Mouse (Mus musculus) urinary bladder, postnatal 10 days (tissue): ENCODE measurements around the gene Acrbp.
"Not testable (repeated sequence)": the region's sequence is repeated elsewhere in the genome, so short reads cannot be mapped to it uniquely, and the experiment has no call there.

Experiments used
- DNase-seq: peaks from one replicate; pipeline ENCODE4 v3.0.0; 2022; ENCODE audit warnings: low spot score

Acrbp gene

GRCm38 (mm10) chr6:125049678-125050077, at the start of gene Acrbp:
TSS of gene Acrbp (plus strand) at chr6:125049689.
- no peak for DNase-seq

- DNase-seq, result no peak
These were observed 45.8 kb upstream of the Acrbp start for GRCm38 (mm10) chr6:125003706-125004105.

GRCm38 (mm10) chr6:125005086-125005485, 44.4 kb upstream of the Acrbp start:
- DNase-seq, result no peak

- no peak for DNase-seq
These were observed 41.4 kb upstream of the Acrbp start for GRCm38 (mm10) chr6:125008060-125008459.

DNA sequence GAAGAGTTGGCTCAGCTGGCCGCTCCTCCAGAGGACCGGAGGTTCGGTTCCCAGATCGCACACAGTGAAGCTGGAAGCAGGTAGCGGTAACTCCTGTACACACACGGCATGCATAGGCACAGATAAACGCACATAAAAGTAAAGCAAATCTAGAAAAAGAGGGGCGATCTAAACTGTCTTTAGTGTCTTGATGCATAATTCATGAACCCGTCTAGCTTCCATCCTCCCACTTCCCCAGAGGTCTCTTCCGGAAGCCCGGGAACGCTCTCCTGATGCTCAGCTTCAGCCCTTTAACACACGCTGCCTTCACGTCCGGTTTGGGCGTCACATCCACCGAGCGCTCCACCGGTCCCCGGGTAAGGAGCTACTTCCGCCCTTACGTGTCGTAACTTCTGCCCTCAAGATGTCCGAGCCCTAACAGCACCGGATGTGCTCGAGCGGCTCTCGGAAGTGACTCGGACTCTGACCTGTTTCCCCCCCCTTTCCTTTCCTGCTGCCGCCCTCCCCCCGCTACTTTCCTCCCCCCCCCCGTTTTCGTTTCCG, 40.8 kb upstream of the Acrbp start:
- peak; percentile 89 for DNase-seq

GRCm38 (mm10) chr6:125009129-125009180, 40.5 kb upstream of the Acrbp start, which contains the start of gene Zfp384:
TSS of gene Zfp384 (plus strand) at chr6:125009145.
- DNase-seq, result no peak

- DNase-seq, result no peak
These were observed 40.1 kb upstream of the Acrbp start for GRCm38 (mm10) chr6:125009181-125010073.

GRCm38 (mm10) chr6:125017682-125018081, 31.8 kb upstream of the Acrbp start:
- DNase-seq, result no peak

- not testable (repeated sequence) for DNase-seq
These were observed 19.0 kb upstream of the Acrbp start for GRCm38 (mm10) chr6:125030532-125030931.

DNA sequence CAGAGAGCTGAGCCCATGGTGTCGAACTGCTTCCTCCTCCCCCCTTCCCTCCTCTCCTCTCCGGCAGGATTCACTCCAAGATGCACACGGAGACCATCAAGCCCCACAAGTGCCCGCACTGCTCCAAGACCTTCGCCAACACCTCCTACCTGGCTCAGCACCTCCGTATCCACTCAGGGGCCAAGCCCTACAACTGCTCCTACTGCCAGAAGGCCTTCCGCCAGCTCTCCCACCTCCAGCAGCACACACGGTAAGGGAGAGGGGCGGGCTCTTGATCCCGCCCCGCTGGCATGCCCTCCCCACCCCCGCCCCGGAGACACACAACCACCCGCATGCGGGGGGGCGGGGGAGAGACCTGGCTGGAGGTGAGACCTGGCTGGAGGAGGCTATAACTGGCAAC, 17.9 kb upstream of the Acrbp start:
- DNase-seq, result no peak

DNA sequence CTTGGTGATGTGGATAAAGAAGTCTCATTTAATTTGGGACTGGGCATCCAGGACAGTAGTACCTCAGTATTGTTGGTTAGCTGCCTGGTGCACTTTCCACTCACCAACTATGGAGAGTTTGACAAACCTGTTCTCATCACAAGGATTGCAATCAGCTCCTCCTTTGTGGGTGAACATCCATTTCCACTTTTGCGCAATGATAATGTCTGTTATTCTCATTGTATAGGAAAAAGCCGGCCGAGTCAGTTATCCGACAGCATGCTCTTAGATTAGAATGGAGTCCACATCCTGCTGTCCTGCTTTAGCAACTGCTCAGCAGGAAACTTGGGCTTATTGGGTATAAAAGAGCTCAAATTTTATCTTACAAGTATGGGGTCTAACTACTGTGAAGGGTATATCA, 10.8 kb upstream of the Acrbp start:
- DNase-seq, result no peak

GRCm38 (mm10) chr6:125039131-125039530, 10.4 kb upstream of the Acrbp start:
- no peak for DNase-seq

- DNase-seq, result peak; percentile 64
These were observed 9.8 kb upstream of the Acrbp start, which contains the start of gene Ing4 for GRCm38 (mm10) chr6:125039533-125040153. TSS of gene Ing4 (plus strand) at chr6:125039760.

DNA sequence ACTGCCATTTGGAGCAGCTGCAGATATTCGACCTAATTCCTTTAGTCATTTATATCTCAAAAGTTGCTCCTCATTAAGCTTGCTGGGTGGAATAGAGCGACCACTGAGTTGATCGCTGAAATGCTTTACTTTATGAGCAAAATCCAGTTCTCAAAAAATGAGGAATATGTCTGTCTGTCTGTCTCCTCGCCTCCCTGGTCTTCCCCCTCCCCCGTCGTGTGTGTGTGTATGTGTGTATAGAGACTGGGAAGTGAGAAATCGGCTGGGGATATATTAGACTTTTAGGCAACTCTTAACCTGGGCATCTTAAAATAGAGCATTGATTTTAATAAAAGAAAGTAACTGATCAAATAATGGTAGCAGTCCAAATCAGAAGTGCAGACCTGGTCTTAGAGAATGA, 9.3 kb upstream of the Acrbp start:
- no peak for DNase-seq

DNA sequence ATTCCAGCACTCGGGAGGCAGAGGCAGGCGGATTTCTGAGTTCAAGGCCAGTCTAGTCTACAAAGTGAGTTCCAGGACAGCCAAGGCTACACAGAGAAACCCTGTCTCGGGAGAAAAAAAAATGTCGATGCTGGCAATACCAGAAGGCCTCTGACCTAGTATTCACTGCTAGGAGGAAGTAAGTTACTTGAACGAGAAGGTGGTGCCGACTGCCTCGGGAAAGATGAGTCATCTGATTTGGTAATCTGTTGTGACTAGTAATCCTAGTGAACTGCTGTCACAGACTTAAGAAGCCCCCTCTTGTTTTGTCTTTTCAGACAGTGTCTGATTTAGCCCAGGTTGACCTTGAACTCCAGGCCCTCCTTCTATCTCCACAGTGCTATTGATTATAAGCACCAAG, 8.4 kb upstream of the Acrbp start:
- no peak for DNase-seq

GRCm38 (mm10) chr6:125042081-125042480, 7.4 kb upstream of the Acrbp start:
- no peak for DNase-seq

- DNase-seq, result no peak
These were observed 2.8 kb upstream of the Acrbp start for GRCm38 (mm10) chr6:125046691-125047090.

- no peak for DNase-seq
These were observed 1.7 kb downstream of the Acrbp start for GRCm38 (mm10) chr6:125051237-125051636.

GRCm38 (mm10) chr6:125061493-125061892, 12.0 kb downstream of the Acrbp start:
- DNase-seq, result no peak

DNA sequence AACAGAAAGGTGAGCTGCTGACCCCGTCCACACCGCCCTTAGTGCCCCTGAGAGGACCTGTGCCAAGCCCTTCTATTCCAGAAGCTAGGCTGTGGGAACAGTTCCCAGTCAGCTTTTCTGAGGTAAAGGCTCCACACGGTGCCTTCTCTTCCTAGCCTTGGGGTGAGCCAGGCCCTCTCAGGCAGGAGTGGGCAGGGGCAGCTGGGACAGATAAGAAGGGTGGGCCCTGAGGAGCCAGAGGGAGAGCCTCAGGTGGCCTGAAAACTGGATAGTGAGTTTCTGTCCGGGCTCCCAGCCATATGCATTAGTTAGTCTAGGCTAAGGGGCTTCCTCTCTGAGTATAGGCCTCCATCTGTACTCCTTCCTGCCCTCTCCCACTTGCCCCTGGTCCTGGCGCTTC, 13.0 kb downstream of the Acrbp start:
- no peak for DNase-seq

DNA sequence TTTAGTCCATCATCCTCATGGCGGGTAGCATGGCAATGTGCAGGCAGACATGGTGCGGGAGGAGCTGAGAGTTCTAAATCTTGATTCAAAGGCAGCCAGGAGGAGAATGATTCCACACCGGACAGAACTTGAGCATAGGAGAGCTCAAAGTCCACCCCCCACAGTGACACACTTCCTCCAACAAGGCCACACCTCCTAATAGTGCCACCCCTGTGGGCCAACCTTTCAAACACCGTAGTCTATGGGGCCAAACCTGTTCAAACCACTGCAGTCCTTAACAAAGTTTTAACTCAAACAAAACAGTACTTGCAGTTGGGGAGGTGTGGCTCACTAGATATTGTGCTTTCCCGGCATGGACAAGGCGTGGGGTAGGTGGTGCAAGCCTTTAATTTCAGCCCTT, 14.4 kb downstream of the Acrbp start:
- DNase-seq, result no peak

GRCm38 (mm10) chr6:125065223-125065622, 15.7 kb downstream of the Acrbp start:
- not testable (repeated sequence) for DNase-seq

DNA sequence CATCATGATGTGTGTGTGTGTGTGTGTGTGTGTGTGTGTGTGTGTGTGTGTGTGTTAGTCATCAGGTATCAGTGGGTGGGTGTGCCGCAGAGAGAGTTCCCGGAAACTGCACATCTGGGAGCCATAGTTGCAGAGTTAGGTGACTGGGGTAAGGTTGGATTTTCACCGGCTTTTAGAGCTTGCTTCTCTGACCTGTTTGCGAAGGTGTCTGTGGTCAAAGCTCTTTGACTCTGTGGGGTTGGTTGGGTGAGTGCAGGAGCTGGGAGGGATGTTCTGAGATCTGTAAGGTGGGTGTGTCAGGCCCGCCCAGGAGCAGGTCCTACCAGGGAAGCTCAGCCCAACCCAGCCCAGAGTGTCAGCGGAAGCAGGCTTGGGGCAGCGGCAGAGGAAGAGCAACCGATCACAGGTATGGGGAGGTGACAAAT, 18.1 kb downstream of the Acrbp start, which contains the start of gene Lpar5:
Gene Lpar5, plus strand, starts transcription at position 350 of the 425 bp plus-strand sequence.
- no peak for DNase-seq
